In the genomic region with DNA sequence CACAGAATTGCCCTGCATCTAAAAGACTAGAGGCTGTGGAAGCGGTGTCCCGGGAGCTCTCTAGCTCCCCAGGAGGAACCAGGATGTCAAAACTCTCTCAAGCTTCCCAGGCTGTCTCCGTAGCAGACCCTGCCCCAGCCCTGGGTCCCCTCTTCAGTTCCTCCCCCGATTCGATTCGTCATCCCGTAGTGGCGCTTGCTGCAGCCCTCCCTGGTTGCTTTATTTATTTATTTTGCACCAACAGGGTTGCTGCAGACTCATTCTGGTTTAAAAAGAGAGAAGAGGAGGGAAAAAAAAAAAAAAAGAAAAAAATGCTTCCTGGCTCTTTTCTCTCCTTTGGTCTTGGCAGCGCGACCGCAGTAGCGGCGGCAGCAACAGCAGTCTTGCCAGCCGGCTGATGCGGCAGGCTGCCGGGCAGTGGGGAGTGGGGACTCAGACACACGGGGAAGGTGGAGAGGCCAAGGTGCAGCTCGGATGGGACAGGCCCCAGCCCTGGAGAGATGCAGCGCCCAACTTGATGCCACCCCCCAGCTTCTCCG, we compare ENCODE assay signal across 9 mouse cellular contexts. TPM values are rescaled to one million over a fixed set of nuclear protein-coding genes. Genes with fewer than 3 reads are reported as not detected.
DNase-seq lines count a peak whose midpoint lies in the region; ATAC-seq lines count a peak whose summit lies in the region.
"Had no signal": no experiment of that assay in that cellular context is flagged by ENCODE, and none has a peak within 500 bp of the region (broad histone marks: within the 10 kb centered on the region; RNA-seq: fewer than 3 reads in every experiment).

No protein-coding gene starts in this region.

- 1% methylated on average over 20 of the region's 20 CpGs for WGBS in kidney, embryonic 16.5 days
- WGBS in embryonic facial prominence, embryonic 14.5 days: 3% methylated on average over 17 of the region's 20 CpGs
- WGBS in intestine, embryonic 14.5 days: 1% methylated on average over 19 of the region's 20 CpGs
- WGBS in midbrain, embryonic 15.5 days: 1% methylated on average over 20 of the region's 20 CpGs

- peaks cover 1% of the 10 kb centered on the region; the same call in 1 of the 2 replicates for H3K4me1 ChIP-seq in kidney, embryonic 16.5 days (ENCODE audit: insufficient read depth, low read length)
- peaks cover 3% of the 10 kb centered on the region; the same call in 1 of the 2 replicates for H3K4me1 ChIP-seq in embryonic facial prominence, embryonic 14.5 days (ENCODE audit: control insufficient read depth, insufficient read depth, low read length)
- 0 out of 2 replicates have a peak, but pooled peaks cover 3% of the 10 kb centered on the region for H3K4me1 ChIP-seq in intestine, embryonic 14.5 days (replicated peaks; ENCODE audit: control insufficient read depth, insufficient read depth, low read length)
- H3K4me1 ChIP-seq in midbrain, embryonic 15.5 days: peaks cover 16% of the 10 kb centered on the region

- ATAC-seq in kidney, embryonic 16.5 days (ENCODE audit: low FRiP score, low TSS enrichment): no peak; the same call in 1 of the 2 replicates
- ATAC-seq in embryonic facial prominence, embryonic 14.5 days (ENCODE audit: low read depth): no peak
- no peak for ATAC-seq in intestine, embryonic 14.5 days (replicated peaks; ENCODE audit: low FRiP score, low TSS enrichment, low read depth)
- ATAC-seq in midbrain, embryonic 15.5 days (replicated peaks): peak; percentile 82

- H3K9me3 ChIP-seq in kidney, embryonic 16.5 days (ENCODE audit: low read length): no peaks in the 10 kb centered on the region
- H3K9me3 ChIP-seq in embryonic facial prominence, embryonic 14.5 days (ENCODE audit: control insufficient read depth, low read length): no peaks in the 10 kb centered on the region
- no peaks in the 10 kb centered on the region for H3K9me3 ChIP-seq in intestine, embryonic 14.5 days (ENCODE audit: control insufficient read depth, low read length)
- H3K9me3 ChIP-seq in midbrain, embryonic 15.5 days: no peaks in the 10 kb centered on the region

- peaks cover 33% of the 10 kb centered on the region for H3K27me3 ChIP-seq in kidney, embryonic 16.5 days (ENCODE audit: insufficient read depth, low read length)
- peaks cover 50% of the 10 kb centered on the region for H3K27me3 ChIP-seq in embryonic facial prominence, embryonic 14.5 days (replicated peaks; ENCODE audit: control insufficient read depth, insufficient read depth, low read length)
- peaks cover 50% of the 10 kb centered on the region for H3K27me3 ChIP-seq in intestine, embryonic 14.5 days (replicated peaks; ENCODE audit: control insufficient read depth, insufficient read depth, low read length)
- H3K27me3 ChIP-seq in midbrain, embryonic 15.5 days (replicated peaks): peaks cover 12% of the 10 kb centered on the region; the same call in 1 of the 2 replicates

- H3K4me3 ChIP-seq in kidney, embryonic 16.5 days (ENCODE audit: low read length): peak overlapping the region; percentile 35
- peak overlapping the region; percentile 33 for H3K4me3 ChIP-seq in embryonic facial prominence, embryonic 14.5 days (ENCODE audit: low read depth, low read length)
- H3K4me3 ChIP-seq in intestine, embryonic 14.5 days (ENCODE audit: low read depth, low read length): peak overlapping the region; percentile 26
- peak overlapping the region; percentile 41 for H3K4me3 ChIP-seq in midbrain, embryonic 15.5 days

- DNase-seq in kidney, adult 18-20 months: no peak
- DNase-seq in brain, adult 2 months (ENCODE audit: low read depth, low spot score): peak; percentile 71
- DNase-seq in embryonic facial prominence, embryonic 14.5 days (ENCODE audit: low spot score): peak; percentile 67
- no peak for DNase-seq in intestine, embryonic 14.5 days (ENCODE audit: low spot score)
- DNase-seq in thymus, postnatal 4 days: peak; percentile 72
- DNase-seq in urinary bladder, postnatal 14 days (ENCODE audit: low spot score): no peak

- peak overlapping the region; percentile 48 for H3K9ac ChIP-seq in kidney, embryonic 16.5 days (replicated peaks; ENCODE audit: low read length)
- H3K9ac ChIP-seq in embryonic facial prominence, embryonic 14.5 days (ENCODE audit: low read depth, low read length): peak overlapping the region; percentile 46
- H3K9ac ChIP-seq in intestine, embryonic 14.5 days (ENCODE audit: low read length): 0 out of 2 replicates have a peak overlapping the region, but pooled peaks have one; percentile 3
- peak overlapping the region; percentile 52; the same call in 1 of the 2 replicates for H3K9ac ChIP-seq in midbrain, embryonic 15.5 days

- no peaks in the 10 kb centered on the region for H3K36me3 ChIP-seq in kidney, embryonic 16.5 days (ENCODE audit: insufficient read depth, low read length)
- no peaks in the 10 kb centered on the region for H3K36me3 ChIP-seq in embryonic facial prominence, embryonic 14.5 days (ENCODE audit: control insufficient read depth, insufficient read depth, low read length)
- no peaks in the 10 kb centered on the region for H3K36me3 ChIP-seq in intestine, embryonic 14.5 days (ENCODE audit: control insufficient read depth, insufficient read depth, low read length)
- no peaks in the 10 kb centered on the region for H3K36me3 ChIP-seq in midbrain, embryonic 15.5 days (replicated peaks)

- H3K4me2 ChIP-seq in kidney, embryonic 16.5 days (replicated peaks; ENCODE audit: low read depth, low read length): peak overlapping the region; percentile 59
- peak overlapping the region; percentile 58 for H3K4me2 ChIP-seq in embryonic facial prominence, embryonic 14.5 days (ENCODE audit: low read depth, low read length)
- peak overlapping the region; percentile 52 for H3K4me2 ChIP-seq in intestine, embryonic 14.5 days (ENCODE audit: low read length)
- H3K4me2 ChIP-seq in midbrain, embryonic 15.5 days: peak overlapping the region; percentile 72

- H3K27ac ChIP-seq in kidney, embryonic 16.5 days (ENCODE audit: low read length): no peak overlapping the region
- no peak overlapping the region for H3K27ac ChIP-seq in embryonic facial prominence, embryonic 14.5 days (replicated peaks; ENCODE audit: low read depth, low read length)
- no peak overlapping the region for H3K27ac ChIP-seq in intestine, embryonic 14.5 days (ENCODE audit: low read depth)
- peak overlapping the region; percentile 44; the same call in 1 of the 2 replicates for H3K27ac ChIP-seq in midbrain, embryonic 15.5 days

RNA-seq across cellular contexts. Expression of gene Lingo4, which starts 0.7 kb away (rescaled TPM):
- polyA plus RNA-seq in kidney, embryonic 16.5 days (2015; fragmentation: Nextera tagmentation; extraction: Ambion mirVana): 0.23 and 0.44 TPM in 2 replicates
- 0.07 and 0.08 TPM in 2 replicates for polyA plus RNA-seq in embryonic facial prominence, embryonic 14.5 days (2014; fragmentation: Nextera tagmentation; extraction: Ambion mirVana)
- polyA plus RNA-seq in intestine, embryonic 14.5 days (2014; fragmentation: Nextera tagmentation; extraction: Ambion mirVana): 0.38 and 0.52 TPM in 2 replicates
- 1.6 TPM in 2 replicates for polyA plus RNA-seq in midbrain, embryonic 15.5 days (2015; fragmentation: Nextera tagmentation; extraction: Ambion mirVana)
- polyA plus RNA-seq: testis, adult 2 months had no signal

RNA-seq across cellular contexts. Expression of gene Tdrkh, which starts 14.1 kb away (rescaled TPM):
- 12.1 and 13.8 TPM in 2 replicates for polyA plus RNA-seq in kidney, embryonic 16.5 days (2015; fragmentation: Nextera tagmentation; extraction: Ambion mirVana)
- polyA plus RNA-seq in embryonic facial prominence, embryonic 14.5 days (2014; fragmentation: Nextera tagmentation; extraction: Ambion mirVana): 8.9 and 9.7 TPM in 2 replicates
- polyA plus RNA-seq in intestine, embryonic 14.5 days (2014; fragmentation: Nextera tagmentation; extraction: Ambion mirVana): 11.4 and 14.6 TPM in 2 replicates
- 47.8 and 53.2 TPM in 2 replicates for polyA plus RNA-seq in midbrain, embryonic 15.5 days (2015; fragmentation: Nextera tagmentation; extraction: Ambion mirVana)

RNA-seq across cellular contexts. Expression of gene Rorc, which starts 26.4 kb away (rescaled TPM):
- 14.9 and 15.2 TPM in 2 replicates for polyA plus RNA-seq in kidney, embryonic 16.5 days (2015; fragmentation: Nextera tagmentation; extraction: Ambion mirVana)
- 2.5 and 2.8 TPM in 2 replicates for polyA plus RNA-seq in embryonic facial prominence, embryonic 14.5 days (2014; fragmentation: Nextera tagmentation; extraction: Ambion mirVana)
- 3.8 and 4.0 TPM in 2 replicates for polyA plus RNA-seq in intestine, embryonic 14.5 days (2014; fragmentation: Nextera tagmentation; extraction: Ambion mirVana)
- polyA plus RNA-seq in midbrain, embryonic 15.5 days (2015; fragmentation: Nextera tagmentation; extraction: Ambion mirVana): 0.23 and 0.39 TPM in 2 replicates

RNA-seq across cellular contexts. Expression of gene C2cd4d, which starts 36.8 kb away (rescaled TPM):
- polyA plus RNA-seq in kidney, embryonic 16.5 days (2015; fragmentation: Nextera tagmentation; extraction: Ambion mirVana): 0.32 and 0.46 TPM in 2 replicates
- 2.1 and 2.9 TPM in 2 replicates for polyA plus RNA-seq in embryonic facial prominence, embryonic 14.5 days (2014; fragmentation: Nextera tagmentation; extraction: Ambion mirVana)
- 1.1 and 1.5 TPM in 2 replicates for polyA plus RNA-seq in intestine, embryonic 14.5 days (2014; fragmentation: Nextera tagmentation; extraction: Ambion mirVana)
- 2.8 and 3.2 TPM in 2 replicates for polyA plus RNA-seq in midbrain, embryonic 15.5 days (2015; fragmentation: Nextera tagmentation; extraction: Ambion mirVana)

RNA-seq across cellular contexts. Expression of gene Mrpl9, which starts 44.1 kb away (rescaled TPM):
- polyA plus RNA-seq in kidney, embryonic 16.5 days (2015; fragmentation: Nextera tagmentation; extraction: Ambion mirVana): 72.3 and 79.1 TPM in 2 replicates
- polyA plus RNA-seq in embryonic facial prominence, embryonic 14.5 days (2014; fragmentation: Nextera tagmentation; extraction: Ambion mirVana): 52.4 and 59.4 TPM in 2 replicates
- polyA plus RNA-seq in intestine, embryonic 14.5 days (2014; fragmentation: Nextera tagmentation; extraction: Ambion mirVana): 73.2 and 76.2 TPM in 2 replicates
- 56.7 and 57.8 TPM in 2 replicates for polyA plus RNA-seq in midbrain, embryonic 15.5 days (2015; fragmentation: Nextera tagmentation; extraction: Ambion mirVana)

Comparison
In these comparisons a context has a peak if more than half of its experiments do, and no peak if none do; other contexts are left out.
1. DNase-seq: peak in brain, adult 2 months (single experiment), embryonic facial prominence, embryonic 14.5 days (single experiment) and thymus, postnatal 4 days (single experiment); none in kidney, adult 18-20 months (single experiment), intestine, embryonic 14.5 days (single experiment) and urinary bladder, postnatal 14 days (single experiment).
2. Peak in every context shown above with its lines, with median percentiles within 50 percentile points of each other: H3K4me2 ChIP-seq, H3K4me3 ChIP-seq and H3K9ac ChIP-seq.